Mouse (Mus musculus) limb, embryonic 15.5 days (tissue): ENCODE results near the gene Afmid. TPM values are rescaled to one million over a fixed set of nuclear protein-coding genes. Genes with fewer than 3 reads are reported as not detected.

Experiments used
- polyA plus RNA-seq: library from polyadenylated mRNA; unstranded; fragments of >200 nt; fragmentation: Nextera tagmentation; extraction: Ambion mirVana; gene quantifications from 2 replicates; pipeline ENCODE4 v1.2.1, GENCODE M21; 2015

Afmid gene
- polyA plus RNA-seq, 1 experiment from 2014 or later = 4.9 TPM

Other genes starting within 250 kb of the Afmid start
- gene Tnrc6c, start 171.6 kb upstream of the Afmid start, polyA plus RNA-seq = 13.2 and 15.4 TPM in 2 replicates
- gene Tmc8, start 43.8 kb upstream of the Afmid start, polyA plus RNA-seq = 1.2 and 2.0 TPM in 2 replicates
- 24.5 and 25.9 TPM in 2 replicates for gene Tmc6, start 43.7 kb upstream of the Afmid start, polyA plus RNA-seq
- gene 6030468B19Rik, start 28.3 kb upstream of the Afmid start, polyA plus RNA-seq = 0.55 TPM in 1 of 2 replicates, not detected in the other
- 0.50 and 0.71 TPM in 2 replicates for gene Gm20708, start 16.3 kb upstream of the Afmid start, polyA plus RNA-seq
- gene Syngr2, start 16.3 kb upstream of the Afmid start, polyA plus RNA-seq = 74.0 and 85.6 TPM in 2 replicates
- gene Tk1, start 168 bp downstream of the Afmid start, polyA plus RNA-seq = 119 and 134 TPM in 2 replicates
- 240 and 254 TPM in 2 replicates for gene Birc5, start 23.3 kb downstream of the Afmid start, polyA plus RNA-seq
- not detected in 2 replicates for gene Tmem235, start 34.8 kb downstream of the Afmid start, polyA plus RNA-seq
- gene Tha1, start 47.6 kb downstream of the Afmid start, polyA plus RNA-seq = 3.5 and 4.1 TPM in 2 replicates
- gene Socs3, start 144.1 kb downstream of the Afmid start, polyA plus RNA-seq = 20.3 and 24.0 TPM in 2 replicates
- gene Pgs1, start 160.4 kb downstream of the Afmid start, polyA plus RNA-seq = 35.5 and 37.8 TPM in 2 replicates